Mouse (Mus musculus) embryo, embryonic 9.5 days (tissue): Measurements from ENCODE around the gene Scel.

Source experiments
- DNase-seq: peaks from one replicate; pipeline ENCODE4 v3.0.0-alpha.2; 2017; ENCODE audit errors: extremely low spot score

The Scel gene

DNA sequence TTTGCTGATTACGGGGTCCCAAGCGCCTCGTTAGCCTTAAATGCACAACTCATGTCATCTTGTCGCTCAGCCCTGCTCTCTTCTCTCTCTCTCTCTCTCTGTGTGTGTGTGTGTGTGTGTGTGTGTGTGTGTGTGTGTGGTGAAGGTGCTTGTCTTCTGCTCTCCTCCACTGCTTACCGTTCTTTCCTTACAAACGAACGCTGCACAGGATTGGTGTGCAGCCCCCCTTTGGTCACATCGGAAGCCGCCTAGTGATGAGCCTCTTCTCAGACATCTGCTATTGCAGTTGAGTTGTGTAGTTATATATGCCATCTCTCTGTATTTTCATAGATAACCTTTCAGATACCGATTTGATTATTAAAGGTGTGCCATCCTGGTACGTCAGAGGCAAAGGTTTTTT is 138.0 kb downstream of the Scel start:
- DNase-seq, result no peak

DNA sequence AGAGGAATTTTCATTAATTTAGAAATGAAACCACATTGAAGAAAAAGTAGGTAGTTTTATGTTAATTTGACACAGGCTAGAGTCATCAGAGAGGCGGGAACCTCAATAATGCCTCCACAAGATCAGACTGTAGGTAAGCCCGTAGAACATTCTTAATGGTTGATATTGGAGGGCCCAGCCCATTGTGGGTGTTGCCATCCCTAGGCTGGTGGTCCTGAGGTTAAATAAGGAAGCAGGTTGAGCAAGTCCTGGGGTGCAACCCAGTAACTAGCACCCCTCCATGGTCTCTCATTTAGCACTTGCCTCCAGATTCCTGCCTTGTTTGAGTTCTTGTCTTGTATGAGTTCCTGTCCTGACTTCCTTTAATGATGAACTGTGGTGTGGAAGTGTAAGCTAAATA is 138.4 kb downstream of the Scel start:
- no peak for DNase-seq

DNA sequence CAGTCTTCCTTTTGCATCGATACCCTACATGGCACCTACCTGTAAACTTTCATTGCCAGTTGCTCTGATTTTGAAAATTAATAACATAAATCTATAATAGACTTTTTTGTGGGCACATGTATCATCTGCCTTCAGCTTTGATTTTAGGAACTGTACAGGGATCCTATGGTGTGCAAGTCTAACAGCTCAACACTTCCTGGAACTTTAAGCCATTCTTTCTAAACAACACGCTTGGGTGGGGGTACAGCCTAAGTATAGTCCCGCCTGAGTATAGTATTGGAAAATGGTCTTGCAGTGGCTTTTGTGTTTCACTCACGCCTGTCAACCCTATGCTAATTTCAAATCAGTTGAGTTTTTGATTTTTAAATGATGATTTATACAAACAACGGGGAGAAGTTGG is 139.4 kb downstream of the Scel start:
- DNase-seq, result no peak

DNA sequence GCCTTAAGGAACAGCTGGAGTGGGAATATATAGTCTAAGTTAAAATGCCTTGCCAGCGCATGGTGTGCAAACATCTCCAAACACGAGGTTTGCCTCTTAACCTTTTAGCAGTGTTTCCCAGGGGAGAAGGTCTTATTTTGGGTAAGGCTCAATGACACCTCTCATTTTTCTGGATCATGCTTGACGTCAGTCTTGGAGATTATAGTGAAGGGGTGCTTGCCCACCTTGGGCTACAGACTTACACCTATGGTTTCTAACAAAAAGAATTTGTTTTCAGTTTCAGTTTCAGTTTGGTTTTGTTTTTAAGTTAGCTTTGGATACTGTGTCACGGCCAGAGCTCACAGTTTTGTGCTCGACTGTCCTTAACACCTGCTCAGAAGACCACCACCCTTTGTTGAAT is 140.7 kb downstream of the Scel start:
- DNase-seq, result no peak

DNA sequence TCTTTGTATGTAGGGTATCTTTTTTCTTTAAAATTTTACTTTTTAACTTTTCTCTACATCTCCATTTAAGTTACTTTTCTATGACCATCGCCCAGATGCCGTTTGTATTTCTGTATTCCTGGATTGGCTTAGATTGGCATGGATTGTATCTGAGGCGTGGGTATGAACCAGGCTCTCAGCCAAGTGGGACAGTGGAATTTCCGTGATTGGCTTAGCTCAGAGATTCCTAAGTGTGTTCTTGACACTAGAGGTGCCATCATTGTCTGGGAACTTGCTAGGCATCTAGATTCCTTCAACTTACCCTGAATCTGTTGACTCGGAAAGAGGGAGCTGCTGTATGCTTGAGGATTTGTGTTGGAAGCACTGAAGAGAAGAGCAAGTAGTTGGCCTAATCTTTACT is 142.3 kb downstream of the Scel start:
- DNase-seq, result no peak

DNA sequence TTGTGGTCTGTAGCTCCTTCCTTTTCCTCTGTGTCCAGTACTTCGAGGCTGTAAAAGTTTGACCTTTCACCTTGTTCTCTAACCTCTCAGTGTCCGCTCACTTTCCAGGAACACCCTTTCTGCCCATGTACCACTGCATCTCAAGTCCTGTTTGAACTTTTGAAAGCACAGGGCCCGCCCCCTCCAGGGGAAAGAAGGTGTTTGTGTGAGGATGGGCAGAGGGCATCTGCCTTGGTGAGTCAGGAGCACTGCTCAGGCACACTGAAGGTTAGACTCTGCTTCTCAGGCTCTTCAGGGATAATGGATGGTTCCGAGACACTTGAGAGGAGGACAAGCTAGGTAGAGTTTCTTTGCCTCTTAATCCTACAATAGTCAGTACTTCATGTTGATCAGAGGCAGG is 144.7 kb downstream of the Scel start:
- DNase-seq, result no peak
